Mouse (Mus musculus): ENCODE data around the gene Dhrs4. TPM values are rescaled to one million over a fixed set of nuclear protein-coding genes. Genes with fewer than 3 reads are reported as not detected.

The Dhrs4 gene
- polyA plus RNA-seq, 1 experiment from 2014 or later = 58.3 TPM

- H3K27me3 ChIP-seq (ENCODE audit: control insufficient read depth, insufficient read depth, low read length) = no peaks in the 10 kb centered on the region; the same call in 1 of the 2 replicates
- H3K4me3 ChIP-seq (ENCODE audit: low read depth, low read length) = no peak overlapping the region
- no peaks in the 10 kb centered on the region for H3K36me3 ChIP-seq (replicated peaks; ENCODE audit: control insufficient read depth, insufficient read depth, low read depth, low read length)
- no peaks in the 10 kb centered on the region for H3K9me3 ChIP-seq (replicated peaks; ENCODE audit: control insufficient read depth, low read length)
- ATAC-seq (replicated peaks; ENCODE audit: insufficient number of reproducible peaks, low FRiP score, low TSS enrichment, low read depth) = no peak
- no peak for DNase-seq (ENCODE audit: low spot score)
- no peaks in the 10 kb centered on the region for H3K4me1 ChIP-seq (ENCODE audit: control insufficient read depth, insufficient read depth, low read length)
- H3K9ac ChIP-seq (replicated peaks; ENCODE audit: low read length) = no peak overlapping the region
- WGBS = 91% methylated on average over 3 of the region's 3 CpGs
- no peak overlapping the region for H3K4me2 ChIP-seq (ENCODE audit: low read depth, low read length)
- no peak overlapping the region for H3K27ac ChIP-seq (replicated peaks; ENCODE audit: low read depth, low read length)
These were observed 19.8 kb upstream of the Dhrs4 start for GRCm38 (mm10) chr14:55458761-55459160.

GRCm38 (mm10) chr14:55459796-55460195 is 18.8 kb upstream of the Dhrs4 start:
- Histone ChIP-seq H3K4me3 (ENCODE audit: low read depth, low read length) (no peak overlapping the region), H3K9me3 (replicated peaks; ENCODE audit: control insufficient read depth, low read length) (no peaks in the 10 kb centered on the region), H3K4me2 (ENCODE audit: low read depth, low read length) (no peak overlapping the region), H3K4me1 (ENCODE audit: control insufficient read depth, insufficient read depth, low read length) (no peaks in the 10 kb centered on the region), H3K27ac (replicated peaks; ENCODE audit: low read depth, low read length) (no peak overlapping the region), H3K9ac (replicated peaks; ENCODE audit: low read length) (no peak overlapping the region), H3K36me3 (replicated peaks; ENCODE audit: control insufficient read depth, insufficient read depth, low read depth, low read length) (no peaks in the 10 kb centered on the region), H3K27me3 (ENCODE audit: control insufficient read depth, insufficient read depth, low read length) (no peaks in the 10 kb centered on the region; the same call in 1 of the 2 replicates)
- DNase-seq (ENCODE audit: low spot score) (no peak), ATAC-seq (replicated peaks; ENCODE audit: insufficient number of reproducible peaks, low FRiP score, low TSS enrichment, low read depth) (no peak)
- WGBS = 64% methylated on average over 4 of the region's 4 CpGs

- Histone ChIP-seq H3K4me2 (ENCODE audit: low read depth, low read length) (no peak overlapping the region), H3K36me3 (replicated peaks; ENCODE audit: control insufficient read depth, insufficient read depth, low read depth, low read length) (no peaks in the 10 kb centered on the region), H3K27ac (replicated peaks; ENCODE audit: low read depth, low read length) (no peak overlapping the region), H3K27me3 (ENCODE audit: control insufficient read depth, insufficient read depth, low read length) (no peaks in the 10 kb centered on the region; the same call in 1 of the 2 replicates), H3K9me3 (replicated peaks; ENCODE audit: control insufficient read depth, low read length) (no peaks in the 10 kb centered on the region), H3K9ac (replicated peaks; ENCODE audit: low read length) (no peak overlapping the region), H3K4me1 (ENCODE audit: control insufficient read depth, insufficient read depth, low read length) (no peaks in the 10 kb centered on the region), H3K4me3 (ENCODE audit: low read depth, low read length) (no peak overlapping the region)
- no peak for ATAC-seq (replicated peaks; ENCODE audit: insufficient number of reproducible peaks, low FRiP score, low TSS enrichment, low read depth)
- 73% methylated on average over 10 of the region's 10 CpGs for WGBS
- DNase-seq (ENCODE audit: low spot score) = no peak
These were observed 18.3 kb upstream of the Dhrs4 start for GRCm38 (mm10) chr14:55460297-55460696.

GRCm38 (mm10) chr14:55461757-55462156 is 16.8 kb upstream of the Dhrs4 start:
- H3K4me1 ChIP-seq (ENCODE audit: control insufficient read depth, insufficient read depth, low read length) = no peaks in the 10 kb centered on the region
- H3K9me3 ChIP-seq (replicated peaks; ENCODE audit: control insufficient read depth, low read length) = no peaks in the 10 kb centered on the region
- DNase-seq (ENCODE audit: low spot score) = no peak
- no peaks in the 10 kb centered on the region for H3K36me3 ChIP-seq (replicated peaks; ENCODE audit: control insufficient read depth, insufficient read depth, low read depth, low read length)
- H3K4me2 ChIP-seq (ENCODE audit: low read depth, low read length) = no peak overlapping the region
- 52% methylated on average over 4 of the region's 4 CpGs for whole genome bisulfite sequencing
- no peaks in the 10 kb centered on the region; the same call in 1 of the 2 replicates for H3K27me3 ChIP-seq (ENCODE audit: control insufficient read depth, insufficient read depth, low read length)
- H3K9ac ChIP-seq (replicated peaks; ENCODE audit: low read length) = no peak overlapping the region
- H3K27ac ChIP-seq (replicated peaks; ENCODE audit: low read depth, low read length) = no peak overlapping the region
- no peak overlapping the region for H3K4me3 ChIP-seq (ENCODE audit: low read depth, low read length)
- no peak for ATAC-seq (replicated peaks; ENCODE audit: insufficient number of reproducible peaks, low FRiP score, low TSS enrichment, low read depth)

- ATAC-seq (replicated peaks; ENCODE audit: insufficient number of reproducible peaks, low FRiP score, low TSS enrichment, low read depth) (no peak), DNase-seq (ENCODE audit: low spot score) (no peak)
- Histone ChIP-seq H3K4me2 (ENCODE audit: low read depth, low read length) (no peak overlapping the region), H3K27me3 (ENCODE audit: control insufficient read depth, insufficient read depth, low read length) (no peaks in the 10 kb centered on the region), H3K9me3 (replicated peaks; ENCODE audit: control insufficient read depth, low read length) (no peaks in the 10 kb centered on the region), H3K27ac (replicated peaks; ENCODE audit: low read depth, low read length) (no peak overlapping the region), H3K36me3 (replicated peaks; ENCODE audit: control insufficient read depth, insufficient read depth, low read depth, low read length) (no peaks in the 10 kb centered on the region), H3K4me3 (ENCODE audit: low read depth, low read length) (no peak overlapping the region), H3K4me1 (ENCODE audit: control insufficient read depth, insufficient read depth, low read length) (no peaks in the 10 kb centered on the region), H3K9ac (replicated peaks; ENCODE audit: low read length) (no peak overlapping the region)
- WGBS = 78% methylated on average over 4 of the region's 4 CpGs
These were observed 12.1 kb upstream of the Dhrs4 start for GRCm38 (mm10) chr14:55466481-55466880.

- DNase-seq (ENCODE audit: low spot score) (no peak), ATAC-seq (replicated peaks; ENCODE audit: insufficient number of reproducible peaks, low FRiP score, low TSS enrichment, low read depth) (no peak)
- no peak overlapping the region for H3K4me2 ChIP-seq (ENCODE audit: low read depth, low read length)
These were observed 11.4 kb upstream of the Dhrs4 start for GRCm38 (mm10) chr14:55467108-55467507.

GRCm38 (mm10) chr14:55468301-55468741 is 10.2 kb upstream of the Dhrs4 start:
- Histone ChIP-seq H3K27ac (replicated peaks; ENCODE audit: low read depth, low read length) (no peak overlapping the region), H3K36me3 (replicated peaks; ENCODE audit: control insufficient read depth, insufficient read depth, low read depth, low read length) (no peaks in the 10 kb centered on the region), H3K9ac (replicated peaks; ENCODE audit: low read length) (no peak overlapping the region), H3K9me3 (replicated peaks; ENCODE audit: control insufficient read depth, low read length) (no peaks in the 10 kb centered on the region), H3K4me1 (ENCODE audit: control insufficient read depth, insufficient read depth, low read length) (no peaks in the 10 kb centered on the region), H3K4me3 (ENCODE audit: low read depth, low read length) (no peak overlapping the region), H3K27me3 (ENCODE audit: control insufficient read depth, insufficient read depth, low read length) (no peaks in the 10 kb centered on the region), H3K4me2 (ENCODE audit: low read depth, low read length) (no peak overlapping the region)
- ATAC-seq (replicated peaks; ENCODE audit: insufficient number of reproducible peaks, low FRiP score, low TSS enrichment, low read depth) (no peak), DNase-seq (ENCODE audit: low spot score) (no peak)
- WGBS = 84% methylated on average over 2 of the region's 2 CpGs

More at GRCm38 (mm10) chr14:55467108-55467507, 11.4 kb upstream of the Dhrs4 start:
- no peaks in the 10 kb centered on the region for H3K36me3 ChIP-seq (replicated peaks; ENCODE audit: control insufficient read depth, insufficient read depth, low read depth, low read length)
- no peak overlapping the region for H3K27ac ChIP-seq (replicated peaks; ENCODE audit: low read depth, low read length)
- no peak overlapping the region for H3K4me3 ChIP-seq (ENCODE audit: low read depth, low read length)
- no peaks in the 10 kb centered on the region for H3K9me3 ChIP-seq (replicated peaks; ENCODE audit: control insufficient read depth, low read length)
- H3K4me1 ChIP-seq (ENCODE audit: control insufficient read depth, insufficient read depth, low read length) = no peaks in the 10 kb centered on the region
- H3K27me3 ChIP-seq (ENCODE audit: control insufficient read depth, insufficient read depth, low read length) = no peaks in the 10 kb centered on the region
- no peak overlapping the region for H3K9ac ChIP-seq (replicated peaks; ENCODE audit: low read length)
- 79% methylated on average over 7 of the region's 7 CpGs for WGBS

GRCm38 (mm10) chr14:55469041-55469440 is 9.5 kb upstream of the Dhrs4 start:
- Histone ChIP-seq H3K27ac (replicated peaks; ENCODE audit: low read depth, low read length) (no peak overlapping the region), H3K4me1 (ENCODE audit: control insufficient read depth, insufficient read depth, low read length) (no peaks in the 10 kb centered on the region), H3K4me3 (ENCODE audit: low read depth, low read length) (no peak overlapping the region), H3K9me3 (replicated peaks; ENCODE audit: control insufficient read depth, low read length) (no peaks in the 10 kb centered on the region), H3K27me3 (ENCODE audit: control insufficient read depth, insufficient read depth, low read length) (no peaks in the 10 kb centered on the region), H3K36me3 (replicated peaks; ENCODE audit: control insufficient read depth, insufficient read depth, low read depth, low read length) (no peaks in the 10 kb centered on the region), H3K4me2 (ENCODE audit: low read depth, low read length) (no peak overlapping the region), H3K9ac (replicated peaks; ENCODE audit: low read length) (no peak overlapping the region)
- DNase-seq (ENCODE audit: low spot score) (no peak), ATAC-seq (replicated peaks; ENCODE audit: insufficient number of reproducible peaks, low FRiP score, low TSS enrichment, low read depth) (no peak)
- WGBS = 84% methylated on average over 2 of the region's 2 CpGs
